Mouse (Mus musculus) liver, embryonic 11.5 days (tissue): Measurements from ENCODE around the gene Pitpnm3. TPM values are rescaled to one million over a fixed set of nuclear protein-coding genes. Genes with fewer than 3 reads are reported as not detected.

Source experiments
- ATAC-seq: fragments of 200-750 bp; cut with Nextera tagmentation; replicated peaks from 2 replicates; pipeline ENCODE4 v1.8.0; 2017; ENCODE audit warnings: moderate number of reproducible peaks, mild to moderate bottlenecking, moderate TSS enrichment, moderate library complexity; ENCODE audit not compliant: low FRiP score
- DNase-seq: peaks from one replicate; pipeline ENCODE4 v3.0.0-alpha.2; 2017; ENCODE audit warnings: low spot score
- H3K27ac ChIP-seq: fragments of 300-500 bp; sonication (generic); 2 replicates; pipeline ENCODE4 v1.5.1; 2014; ENCODE audit warnings: mild to moderate bottlenecking, low read depth, low read length, control low read depth
- H3K27me3 ChIP-seq: fragments of 300-500 bp; sonication (generic); replicated peaks from 2 replicates; pipeline ENCODE4 v1.6.1; 2014; ENCODE audit warnings: low read length, mixed read lengths; ENCODE audit not compliant: control insufficient read depth, insufficient read depth
- H3K36me3 ChIP-seq: fragments of 300-500 bp; sonication (generic); 2 replicates; pipeline ENCODE4 v1.6.1; 2014; ENCODE audit warnings: mild to moderate bottlenecking, low read length, moderate library complexity, mixed read lengths; ENCODE audit not compliant: control insufficient read depth, insufficient read depth
- H3K4me1 ChIP-seq: fragments of 300-500 bp; sonication (generic); replicated peaks from 2 replicates; pipeline ENCODE4 v1.6.1; 2014; ENCODE audit warnings: low read length, mixed read lengths; ENCODE audit not compliant: control insufficient read depth, insufficient read depth
- H3K4me2 ChIP-seq: fragments of 300-500 bp; sonication (generic); 2 replicates; pipeline ENCODE4 v1.6.1; 2014; ENCODE audit warnings: mild to moderate bottlenecking, control low read depth, moderate library complexity
- H3K4me3 ChIP-seq: fragments of 300-500 bp; sonication (generic); 2 replicates; pipeline ENCODE4 v1.5.1; 2014; ENCODE audit warnings: low read depth, low read length, control low read depth
- H3K9ac ChIP-seq: fragments of 300-500 bp; sonication (generic); 2 replicates; pipeline ENCODE4 v1.6.1; 2014; ENCODE audit warnings: low read depth, low read length, control low read depth
- H3K9me3 ChIP-seq: fragments of 300-500 bp; sonication (generic); 2 replicates; pipeline ENCODE4 v1.6.1; 2016; ENCODE audit warnings: low read length, inconsistent platforms, mixed read lengths; ENCODE audit not compliant: control insufficient read depth
- WGBS: fragments of 180-500 bp; shearing (Covaris S2); extraction: QIAGEN DNeasy Blood & Tissue Kit; methylation state at CpG from one replicate; pipeline ENCODE4 v1.1.7; 2014; 5-methylcytosine and 5-hydroxymethylcytosine counted together
- polyA plus RNA-seq: library from polyadenylated mRNA; unstranded; fragments of >200 nt; fragmentation: Nextera tagmentation; extraction: Ambion mirVana; gene quantifications from 2 replicates; pipeline ENCODE4 v1.2.1, GENCODE M21; 2014

Gene Pitpnm3
- polyA plus RNA-seq, 1 experiment from 2014 or later: 0.08 TPM

DNA sequence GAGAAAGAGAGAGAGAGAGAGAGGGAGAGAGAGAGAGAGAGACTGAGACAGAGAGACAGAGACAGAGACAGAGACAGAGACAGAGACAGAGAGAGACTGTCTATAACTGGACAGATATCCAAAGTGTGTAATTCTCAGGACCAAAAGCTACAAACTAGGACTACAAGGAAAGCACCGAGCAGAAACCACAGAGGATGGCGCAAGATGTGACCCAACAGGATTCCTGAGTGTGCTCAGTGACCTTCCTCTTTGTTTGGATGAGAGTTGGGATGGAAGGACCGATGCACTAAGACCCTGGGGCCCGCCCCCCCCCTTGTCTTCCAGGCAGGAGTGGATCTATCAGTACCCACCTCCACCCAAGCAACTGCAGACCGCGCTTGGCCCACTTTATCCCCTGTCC, 130.0 kb downstream of the Pitpnm3 start:
- 75% methylated on average over 6 of the region's 6 CpGs for whole genome bisulfite sequencing
- no peak for DNase-seq
- Histone ChIP-seq H3K9ac (no peak overlapping the region), H3K4me1 (peaks cover 1% of the 10 kb centered on the region; the same call in 1 of the 2 replicates), H3K27ac (no peak overlapping the region), H3K4me2 (no peak overlapping the region), H3K36me3 (no peaks in the 10 kb centered on the region), H3K4me3 (no peak overlapping the region), H3K27me3 (no peaks in the 10 kb centered on the region; the same call in 1 of the 2 replicates), H3K9me3 (no peaks in the 10 kb centered on the region)
- no peak for ATAC-seq

DNA sequence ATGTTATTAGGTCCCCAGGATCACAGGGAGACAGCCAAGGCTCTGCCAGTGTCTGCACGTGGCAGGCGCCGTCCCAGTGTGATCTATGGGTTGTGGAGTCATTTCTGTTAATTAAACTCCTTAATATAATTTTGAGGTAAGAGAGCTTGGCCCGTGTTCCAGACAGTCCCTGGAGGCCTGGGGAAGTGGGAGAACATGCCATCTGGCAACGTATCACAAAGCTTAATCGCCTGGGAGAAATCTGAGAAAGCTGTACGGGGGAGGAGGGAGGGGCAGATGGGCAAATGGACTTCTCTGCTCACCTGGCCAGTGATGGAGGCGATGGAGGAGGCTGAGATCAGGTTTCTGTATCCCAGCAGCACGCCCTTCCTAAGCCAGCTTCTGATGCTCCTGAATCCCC, 132.4 kb downstream of the Pitpnm3 start:
- WGBS: 67% methylated on average over 9 of the region's 9 CpGs
- ATAC-seq: no peak

DNA sequence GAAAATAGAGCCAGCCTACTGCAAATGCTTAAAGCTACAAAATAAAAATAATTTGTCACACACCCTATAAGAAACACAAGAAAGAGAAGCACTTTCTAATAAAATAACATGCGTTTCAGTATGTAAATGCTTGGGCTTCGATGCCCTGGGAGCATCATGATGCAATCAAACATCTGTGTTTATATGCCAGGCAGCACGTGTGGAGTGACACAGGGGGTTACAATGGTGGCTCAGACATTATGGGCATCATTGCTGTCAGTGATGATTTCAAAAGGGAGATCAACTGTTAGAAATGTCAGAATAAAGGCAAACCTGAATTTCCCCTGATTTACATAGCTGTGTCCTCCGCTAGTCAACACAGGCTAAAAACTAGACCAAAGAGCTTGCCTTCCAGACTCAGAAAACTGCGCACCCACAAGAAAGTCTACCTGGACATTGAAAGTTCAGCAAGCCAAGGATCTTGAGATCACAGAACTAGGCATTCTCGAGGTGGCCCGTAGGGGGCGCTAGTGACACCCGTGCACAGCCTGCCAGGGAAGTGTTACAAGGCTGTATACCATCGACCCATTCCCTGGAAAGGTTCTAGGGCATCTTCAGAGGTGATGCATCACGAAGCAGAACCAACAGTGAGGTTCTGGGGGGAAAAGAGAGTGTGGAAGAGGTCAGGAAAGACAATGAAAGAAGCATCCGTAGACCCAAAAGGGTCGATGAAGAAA, 133.3 kb downstream of the Pitpnm3 start:
- no peaks in the 10 kb centered on the region for H3K27me3 ChIP-seq
- H3K4me3 ChIP-seq: no peak overlapping the region
- no peak overlapping the region for H3K4me2 ChIP-seq
- H3K27ac ChIP-seq: no peak overlapping the region
- no peak for DNase-seq
- H3K4me1 ChIP-seq: no peaks in the 10 kb centered on the region
- WGBS: 43% methylated on average over 13 of the region's 13 CpGs
- H3K9ac ChIP-seq: no peak overlapping the region
- H3K36me3 ChIP-seq: no peaks in the 10 kb centered on the region
- ATAC-seq: no peak
- no peaks in the 10 kb centered on the region for H3K9me3 ChIP-seq

More for the DNA sequence above, 132.4 kb downstream of the Pitpnm3 start:
- H3K4me1 ChIP-seq: no peaks in the 10 kb centered on the region
- no peak overlapping the region for H3K27ac ChIP-seq
- no peaks in the 10 kb centered on the region for H3K9me3 ChIP-seq
- DNase-seq: no peak
- H3K36me3 ChIP-seq: no peaks in the 10 kb centered on the region
- no peaks in the 10 kb centered on the region; the same call in 1 of the 2 replicates for H3K27me3 ChIP-seq
- no peak overlapping the region for H3K4me3 ChIP-seq
- H3K9ac ChIP-seq: no peak overlapping the region
- no peak overlapping the region for H3K4me2 ChIP-seq

DNA sequence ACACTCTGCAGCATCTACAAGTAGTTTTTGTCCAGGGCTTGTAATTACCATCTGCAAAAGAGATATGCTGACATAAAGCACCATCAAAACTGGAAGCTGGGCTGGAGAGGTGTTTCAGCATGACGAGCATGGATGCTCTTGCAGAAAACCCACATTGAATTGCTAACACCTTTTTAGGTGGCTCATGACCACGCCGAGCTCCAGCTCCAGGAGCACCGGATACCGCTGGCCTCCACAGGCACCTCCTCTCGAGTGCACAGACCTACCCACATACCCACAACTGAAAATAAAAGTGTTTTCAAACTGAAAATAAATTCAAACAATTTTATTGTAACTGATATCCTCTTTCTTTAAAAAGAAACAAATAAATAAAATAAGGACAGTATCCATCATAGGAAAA, 135.4 kb downstream of the Pitpnm3 start:
- Histone ChIP-seq H3K36me3 (no peaks in the 10 kb centered on the region), H3K27ac (no peak overlapping the region), H3K4me1 (no peaks in the 10 kb centered on the region), H3K27me3 (no peaks in the 10 kb centered on the region; the same call in 1 of the 2 replicates), H3K9me3 (no peaks in the 10 kb centered on the region), H3K4me3 (no peak overlapping the region), H3K9ac (no peak overlapping the region), H3K4me2 (no peak overlapping the region)
- WGBS: 75% methylated on average over 6 of the region's 6 CpGs
- DNase-seq: no peak
- ATAC-seq: no peak

Other genes with a start within 250 kb of the Pitpnm3 start
- 0.16 and 0.25 TPM in 2 replicates for gene Aipl1, start 98.3 kb downstream of the Pitpnm3 start, polyA plus RNA-seq
- 74.9 and 78.5 TPM in 2 replicates for gene Pimreg, start 93.7 kb downstream of the Pitpnm3 start, polyA plus RNA-seq
- not detected in 2 replicates for gene Gm43951, start 71.1 kb upstream of the Pitpnm3 start, polyA plus RNA-seq
- 6.9 and 8.6 TPM in 2 replicates for gene 4933427D14Rik, start 71.7 kb upstream of the Pitpnm3 start, polyA plus RNA-seq
- 144 and 153 TPM in 2 replicates for gene Txndc17, start 71.8 kb upstream of the Pitpnm3 start, polyA plus RNA-seq
- gene Med31, start 79.8 kb upstream of the Pitpnm3 start, polyA plus RNA-seq: 27.5 and 29.8 TPM in 2 replicates
- gene Slc13a5, start 131.4 kb upstream of the Pitpnm3 start, polyA plus RNA-seq: not detected in 2 replicates
- 2.7 and 2.8 TPM in 2 replicates for gene Xaf1, start 165.9 kb upstream of the Pitpnm3 start, polyA plus RNA-seq
- not detected in 2 replicates for gene Fbxo39, start 178.7 kb upstream of the Pitpnm3 start, polyA plus RNA-seq
- 1.1 and 1.3 TPM in 2 replicates for gene Tekt1, start 226.7 kb upstream of the Pitpnm3 start, polyA plus RNA-seq